Mouse (Mus musculus) adrenal gland, postnatal 4 days (tissue): ENCODE data around the gene Bud23. TPM values are rescaled to one million over a fixed set of nuclear protein-coding genes. Genes with fewer than 3 reads are reported as not detected.
A peak's percentile ranks its signal among the peaks of the same experiment; 100 is the strongest.
"Not testable (repeated sequence)": the region's sequence is repeated elsewhere in the genome, so short reads cannot be mapped to it uniquely, and the experiment has no call there.

Experiments used
- DNase-seq, 2 experiments: peaks; one replicate each; pipeline ENCODE4 v3.0.0; 2021 to 2022; ENCODE audit warnings: low spot score in 2 of 2, mixed read lengths in 2 of 2
- long read RNA-seq, 2 experiments: library from polyadenylated mRNA; stranded (forward); transcript quantifications; one replicate each; pipeline ENCODE4 v2.0.0; 2021
- total RNA-seq, 2 experiments: library from RNA; stranded (reverse); gene quantifications; 2 replicates each; pipeline ENCODE4 v1.2.3; 2021

Bud23 gene
- 10 to 100 TPM; 49.7 to 50.1 TPM for total RNA-seq
- long read RNA-seq, experiment 1, partial matches to known transcripts = 52 of 57 reads
- long read RNA-seq, experiment 1, other reads (novel, unspliced or antisense) = 4 of 57 reads
- long read RNA-seq, experiment 2, partial matches to known transcripts = 76 of 85 reads
- long read RNA-seq, experiment 2, other reads (novel, unspliced or antisense) = 7 of 85 reads

- DNase-seq = not testable (repeated sequence)
These were observed at the start of gene Bud23 for GRCm38 (mm10) chr5:135064909-135065446. TSS of gene Bud23 (minus strand) at chr5:135064959.

GRCm38 (mm10) chr5:135113782-135114181, 49.0 kb upstream of the Bud23 start:
- DNase-seq = no peak

- DNase-seq = no peak
These were observed 45.2 kb upstream of the Bud23 start for GRCm38 (mm10) chr5:135109976-135110375.

GRCm38 (mm10) chr5:135109426-135109825, 44.7 kb upstream of the Bud23 start:
- no peak for DNase-seq

- DNase-seq = no peak
These were observed 44.3 kb upstream of the Bud23 start for GRCm38 (mm10) chr5:135109017-135109416.

- peak; percentile 44 to 66 for DNase-seq
These were observed 43.1 kb upstream of the Bud23 start for GRCm38 (mm10) chr5:135107521-135108501.

GRCm38 (mm10) chr5:135106758-135107256, 42.0 kb upstream of the Bud23 start:
- peak; percentile 50 to 65 for DNase-seq

GRCm38 (mm10) chr5:135103999-135104660, 39.4 kb upstream of the Bud23 start:
- no peak for DNase-seq

- DNase-seq = no peak
These were observed 36.2 kb upstream of the Bud23 start for GRCm38 (mm10) chr5:135100981-135101380.

GRCm38 (mm10) chr5:135089653-135090052, 24.9 kb upstream of the Bud23 start, which contains the start of gene Mlxipl:
TSS of gene Mlxipl (plus strand) at chr5:135089890.
- no peak for DNase-seq

- DNase-seq = no peak
These were observed 22.1 kb upstream of the Bud23 start for GRCm38 (mm10) chr5:135086871-135087270.

GRCm38 (mm10) chr5:135080539-135080938, 15.8 kb upstream of the Bud23 start:
- DNase-seq = no peak

GRCm38 (mm10) chr5:135079578-135079977, 14.8 kb upstream of the Bud23 start:
- no peak for DNase-seq

- no peak for DNase-seq
These were observed 13.7 kb upstream of the Bud23 start for GRCm38 (mm10) chr5:135078482-135078810.

GRCm38 (mm10) chr5:135077564-135078481, 13.1 kb upstream of the Bud23 start, which contains the start of gene Vps37d:
TSS of gene Vps37d (minus strand) at chr5:135078266.
- peak; percentile 87 to 95 for DNase-seq

GRCm38 (mm10) chr5:135076931-135077505, 12.3 kb upstream of the Bud23 start:
- no peak for DNase-seq

GRCm38 (mm10) chr5:135076368-135076767, 11.6 kb upstream of the Bud23 start:
- DNase-seq = no peak

GRCm38 (mm10) chr5:135075655-135076054, 10.9 kb upstream of the Bud23 start:
- no peak for DNase-seq

GRCm38 (mm10) chr5:135073349-135074150, 8.8 kb upstream of the Bud23 start:
- no peak for DNase-seq
